Mouse (Mus musculus) midbrain, embryonic 16.5 days (tissue): ENCODE results near the gene Enpp6. TPM values are rescaled to one million over a fixed set of nuclear protein-coding genes. Genes with fewer than 3 reads are reported as not detected.

ENCODE experiments used
- polyA plus RNA-seq: library from polyadenylated mRNA; unstranded; fragments of >200 nt; fragmentation: Nextera tagmentation; extraction: Ambion mirVana; gene quantifications from 2 replicates; pipeline ENCODE4 v1.2.1, GENCODE M21; 2015

Gene Enpp6
- polyA plus RNA-seq, 1 experiment from 2014 or later, result 0.31 TPM

Other genes starting within 250 kb of the Enpp6 start
- 7.2 and 10.3 TPM in 2 replicates for gene Irf2, start 247.2 kb upstream of the Enpp6 start, polyA plus RNA-seq